ENCODE assay signal across 14 mouse cellular contexts in the genomic region with DNA sequence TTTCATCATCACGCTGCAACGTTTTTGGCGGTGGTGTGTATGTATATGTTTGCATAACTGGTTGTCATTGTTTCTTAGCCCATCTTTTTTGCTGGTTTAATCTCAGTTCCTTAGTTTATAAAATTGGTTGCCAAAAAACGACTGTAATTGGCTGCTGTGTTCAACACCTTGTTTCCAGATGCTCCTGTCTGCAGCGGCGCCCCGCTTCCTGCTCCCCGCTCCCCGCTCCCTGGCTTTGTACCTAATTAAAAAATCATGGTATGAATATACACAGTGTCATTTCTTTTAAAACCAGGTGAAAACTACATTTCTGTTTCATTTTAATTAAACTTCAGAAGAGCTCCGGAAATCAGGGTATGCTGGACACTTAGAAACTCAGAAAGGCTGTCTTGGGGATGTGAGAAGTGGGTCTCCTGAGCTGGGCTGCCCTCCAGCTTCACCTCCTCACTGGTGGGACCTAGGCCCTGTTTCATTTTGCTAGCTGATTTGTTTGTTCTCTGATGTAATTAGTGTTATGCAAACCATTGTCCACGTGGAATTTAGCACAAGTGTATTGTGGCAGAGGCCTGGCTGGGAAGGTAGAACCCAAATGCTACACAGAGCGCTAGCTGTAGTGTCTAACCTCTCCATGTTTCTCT. TPM values are rescaled to one million over a fixed set of nuclear protein-coding genes. Genes with fewer than 3 reads are reported as not detected.
"Had no signal": no experiment of that assay in that cellular context is flagged by ENCODE, and none has a peak within 500 bp of the region (broad histone marks: within the 10 kb centered on the region; RNA-seq: fewer than 3 reads in every experiment).

No protein-coding gene starts in this region.

- H3K27ac ChIP-seq: layer of hippocampus, adult 2 months; liver, embryonic 14.5 days had no signal

- H3K9ac ChIP-seq: liver, embryonic 14.5 days had no signal

- ATAC-seq: lung, postnatal 0 days had no signal

- H3K4me3 ChIP-seq: layer of hippocampus, adult 2 months had no signal

- DNase-seq: kidney, adult 18-20 months; kidney, postnatal 10 days; kidney, postnatal 4 days; left cerebral cortex, postnatal 4 days; lung, adult 2 months; lung, postnatal 36 days; right cerebral cortex, adult 18-20 months; right cerebral cortex, postnatal 25 days had no signal

RNA-seq across cellular contexts. Expression of a gene that starts 7.7 kb away (rescaled TPM):
- total RNA-seq: layer of hippocampus, adult 2 months; left cerebral cortex, postnatal 10 days; left cerebral cortex, postnatal 4 days; megakaryocyte progenitor cell, adult 5-6 weeks had no signal
- polyA plus RNA-seq: neural tube, embryonic 14.5 days had no signal
